Mouse (Mus musculus) ES-E14 (cell line): ENCODE results near the gene Fcrlb. TPM values are rescaled to one million over a fixed set of nuclear protein-coding genes. Genes with fewer than 3 reads are reported as not detected.

Source experiments
- DNase-seq: peaks from one replicate; pipeline ENCODE4 v3.0.0-alpha.2; 2013; ENCODE audit warnings: low read depth, low spot score
- H3K27ac ChIP-seq: 2 replicates; pipeline ENCODE4 v1.5.1; 2012; ENCODE audit warnings: low read depth, mild to moderate bottlenecking, low read length, moderate library complexity, mixed read lengths; ENCODE audit not compliant: poor library complexity, insufficient read depth, severe bottlenecking
- H3K36me3 ChIP-seq: 2 replicates; pipeline ENCODE4 v1.6.1; 2012; ENCODE audit warnings: mild to moderate bottlenecking, low read length, moderate library complexity, mixed read lengths; ENCODE audit not compliant: control insufficient read depth, poor library complexity, insufficient read depth, severe bottlenecking
- H3K4me1 ChIP-seq, 2 experiments: fragments of 150-350 bp in 1 of 2; sonication (generic) in 1 of 2; 2 replicates each; pipeline ENCODE4 v1.6.1; 2012; ENCODE audit warnings: low read length in 2 of 2, mild to moderate bottlenecking in 1 of 2, mixed read lengths in 1 of 2; ENCODE audit not compliant: control insufficient read depth in 2 of 2, insufficient read depth in 2 of 2, poor library complexity in 1 of 2
- H3K4me3 ChIP-seq, 2 experiments: fragments of 150-350 bp in 1 of 2; sonication (generic) in 1 of 2; 2 replicates each; pipeline ENCODE4 v1.5.1; 2012; ENCODE audit warnings: low read length in 2 of 2, low read depth in 1 of 2, mild to moderate bottlenecking in 1 of 2, mixed read lengths in 1 of 2; ENCODE audit not compliant: insufficient read depth in 1 of 2, poor library complexity in 1 of 2, severe bottlenecking in 1 of 2
- H3K9ac ChIP-seq: 2 replicates; pipeline ENCODE4 v1.6.1; 2012; ENCODE audit warnings: low read depth, mild to moderate bottlenecking, low read length, mixed read lengths; ENCODE audit not compliant: poor library complexity, insufficient read depth, severe bottlenecking
- H3K9me3 ChIP-seq: fragments of 150-350 bp; sonication (generic); 2 replicates; pipeline ENCODE4 v1.6.1; 2012; ENCODE audit warnings: low read depth, mild to moderate bottlenecking, low read length; ENCODE audit not compliant: control insufficient read depth, insufficient read depth
- CHD2 ChIP-seq: IDR thresholded peaks from 2 replicates; pipeline ENCODE4 v1.6.1; 2014; ENCODE audit warnings: mild to moderate bottlenecking, low read depth, low read length, inconsistent platforms
- HCFC1 ChIP-seq: IDR thresholded peaks from 2 replicates; pipeline ENCODE4 v1.6.1; 2012; ENCODE audit warnings: low read length, inconsistent platforms, borderline replicate concordance; ENCODE audit not compliant: insufficient read depth
- MAFK ChIP-seq: IDR thresholded peaks from 2 replicates; pipeline ENCODE4 v1.6.1; 2014; ENCODE audit warnings: mild to moderate bottlenecking, low read depth, low read length, inconsistent platforms; ENCODE audit not compliant: insufficient read depth
- ZC3H11A ChIP-seq: IDR thresholded peaks from 2 replicates; pipeline ENCODE4 v1.6.1; 2012; ENCODE audit warnings: low read depth, mild to moderate bottlenecking, inconsistent platforms, low read length, borderline replicate concordance
- ZNF384 ChIP-seq: IDR thresholded peaks from 2 replicates; pipeline ENCODE4 v1.6.1; 2012; ENCODE audit warnings: low read depth, low read length, inconsistent platforms
- in situ Hi-C, 2 experiments: fragments of 600-800 bp; cut with MboI; formaldehyde crosslinking; loops; one replicate each; pipeline ENCODE4 v1.15.1; 2025; ENCODE audit warnings: low sequenced_read_pairs in 2 of 2, inconsistent platforms in 1 of 2; ENCODE audit not compliant: unreplicated experiment in 2 of 2
- total RNA-seq: library from RNA; depleted of rRNA; stranded (reverse); fragments of 300-350 nt; gene quantifications from 2 replicates; pipeline ENCODE4 v1.2.3, GENCODE M21; 2012

Gene Fcrlb
- total RNA-seq, 1 experiment = not detected

- Histone ChIP-seq H3K9ac (no peak overlapping the region), H3K9me3 (no peaks in the 10 kb centered on the region), H3K4me1 (no peaks in the 10 kb centered on the region), H3K27ac (no peak overlapping the region), H3K4me3 (no peak overlapping the region), H3K36me3 (no peaks in the 10 kb centered on the region)
- TF ChIP-seq CHD2 = no peak
- TF ChIP-seq ZNF384 = no peak
- no peak for TF ChIP-seq MAFK
- TF ChIP-seq HCFC1 = no peak
- TF ChIP-seq ZC3H11A = no peak
- in situ Hi-C loops = no loop called here
- DNase-seq = no peak
Observed at GRCm38 (mm10) chr1:170939255-170939654, 26.5 kb upstream of the Fcrlb start.

- Histone ChIP-seq H3K9ac (no peak overlapping the region), H3K4me1 (no peaks in the 10 kb centered on the region), H3K4me3 (no peak overlapping the region), H3K9me3 (no peaks in the 10 kb centered on the region), H3K27ac (no peak overlapping the region), H3K36me3 (no peaks in the 10 kb centered on the region)
- TF ChIP-seq MAFK = no peak
- TF ChIP-seq CHD2 = no peak
- no peak for TF ChIP-seq HCFC1
- TF ChIP-seq ZC3H11A = no peak
- TF ChIP-seq ZNF384 = no peak
- in situ Hi-C loops = no loop called here
- DNase-seq = no peak
Observed at GRCm38 (mm10) chr1:170934383-170934782, 21.6 kb upstream of the Fcrlb start.

DNA sequence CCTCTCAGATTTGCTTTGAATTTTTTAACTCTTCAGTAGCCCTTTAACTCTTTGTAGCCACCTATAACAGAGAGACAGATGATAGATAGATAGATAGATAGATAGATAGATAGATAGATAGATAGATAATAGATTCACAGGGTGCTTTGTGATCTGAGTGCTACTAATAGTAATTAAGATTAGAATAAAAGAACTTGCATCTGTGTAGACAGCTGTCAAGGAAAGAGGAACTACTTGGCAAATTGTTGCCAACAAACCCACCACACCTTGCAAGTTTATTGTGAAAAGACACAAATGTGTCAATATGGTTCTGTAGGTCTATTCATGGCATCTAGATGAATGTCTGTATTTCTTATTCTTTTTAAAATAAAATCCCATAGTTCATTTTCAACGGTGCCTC lies 21.2 kb upstream of the Fcrlb start:
- Histone ChIP-seq H3K27ac (no peak overlapping the region), H3K9me3 (no peaks in the 10 kb centered on the region), H3K4me3 (no peak overlapping the region), H3K9ac (no peak overlapping the region), H3K36me3 (no peaks in the 10 kb centered on the region), H3K4me1 (no peaks in the 10 kb centered on the region)
- in situ Hi-C loops = no loop called here
- DNase-seq = no peak
- TF ChIP-seq CHD2 = no peak
- no peak for TF ChIP-seq ZNF384
- TF ChIP-seq ZC3H11A = no peak
- no peak for TF ChIP-seq HCFC1
- no peak for TF ChIP-seq MAFK

GRCm38 (mm10) chr1:170933386-170933920 lies 20.7 kb upstream of the Fcrlb start:
- in situ Hi-C loops = no loop called here
- H3K36me3 ChIP-seq = no peaks in the 10 kb centered on the region

DNA sequence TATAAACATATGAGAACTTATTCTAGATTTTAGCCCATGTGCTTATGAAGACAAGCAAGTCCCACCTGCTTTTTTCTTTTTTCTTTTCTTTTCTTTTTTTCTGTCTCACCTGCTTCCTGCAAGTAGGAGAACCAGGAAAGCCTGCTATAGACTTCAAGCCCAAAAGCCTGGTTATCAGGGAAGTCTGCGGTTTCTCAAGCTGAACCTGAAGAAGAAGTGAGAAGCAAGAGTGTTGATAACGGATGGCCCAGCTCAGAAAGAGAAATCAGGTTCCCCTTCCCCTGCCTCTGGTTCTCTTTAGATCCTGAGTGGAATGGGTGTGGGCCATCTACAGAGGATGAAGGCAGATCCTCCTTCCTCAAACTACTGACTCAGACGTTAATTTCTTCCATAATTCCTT lies 19.3 kb upstream of the Fcrlb start:
- no peak for TF ChIP-seq HCFC1
- TF ChIP-seq MAFK = no peak
- no peak for DNase-seq
- H3K4me3 ChIP-seq = no peak overlapping the region

More at GRCm38 (mm10) chr1:170933386-170933920, 20.7 kb upstream of the Fcrlb start:
- no peak overlapping the region for H3K27ac ChIP-seq
- H3K9me3 ChIP-seq = no peaks in the 10 kb centered on the region
- DNase-seq = no peak
- H3K4me3 ChIP-seq = no peak overlapping the region
- H3K4me1 ChIP-seq = no peaks in the 10 kb centered on the region
- no peak overlapping the region for H3K9ac ChIP-seq
- TF ChIP-seq CHD2 (no peak), ZC3H11A (no peak), MAFK (no peak), HCFC1 (no peak), ZNF384 (no peak)

More for the DNA sequence above, 19.3 kb upstream of the Fcrlb start:
- no peaks in the 10 kb centered on the region for H3K4me1 ChIP-seq
- H3K9ac ChIP-seq = no peak overlapping the region
- in situ Hi-C loops = no loop called here
- no peaks in the 10 kb centered on the region for H3K36me3 ChIP-seq
- H3K27ac ChIP-seq = no peak overlapping the region
- H3K9me3 ChIP-seq = no peaks in the 10 kb centered on the region
